ENCODE assay signal across 9 mouse cellular contexts in genomic region chr7:142430160-142430678, GRCm38 (mm10). TPM values are rescaled to one million over a fixed set of nuclear protein-coding genes. Genes with fewer than 3 reads are reported as not detected.
DNase-seq lines count a peak whose midpoint lies in the region; ATAC-seq and TF ChIP-seq lines count a peak whose summit lies in the region.
"Had no signal": no experiment of that assay in that cellular context is flagged by ENCODE, and none has a peak within 500 bp of the region (broad histone marks: within the 10 kb centered on the region; RNA-seq: fewer than 3 reads in every experiment).

No protein-coding gene starts in this region.

- peak overlapping the region; percentile 23 for H3K27ac ChIP-seq in intestine, embryonic 14.5 days (ENCODE audit: low read depth)
- H3K27ac ChIP-seq in intestine, postnatal 0 days (ENCODE audit: low read depth, low read length): no peak overlapping the region
- H3K27ac ChIP-seq in embryonic facial prominence, embryonic 10.5 days (replicated peaks): peak overlapping the region; percentile 36
- H3K27ac ChIP-seq in heart, embryonic 15.5 days: peak overlapping the region; percentile 64
- H3K27ac ChIP-seq in limb, embryonic 11.5 days (replicated peaks; ENCODE audit: low read depth, low read length): no peak overlapping the region
- H3K27ac ChIP-seq in neural tube, embryonic 15.5 days (replicated peaks): peak overlapping the region; percentile 52

- no peaks in the 10 kb centered on the region for H3K27me3 ChIP-seq in intestine, embryonic 14.5 days (replicated peaks; ENCODE audit: control insufficient read depth, insufficient read depth, low read length)
- H3K27me3 ChIP-seq in intestine, postnatal 0 days (replicated peaks; ENCODE audit: control insufficient read depth, insufficient read depth, low read length): no peaks in the 10 kb centered on the region
- H3K27me3 ChIP-seq in embryonic facial prominence, embryonic 10.5 days (replicated peaks; ENCODE audit: low read depth, poor library complexity, severe bottlenecking): no peaks in the 10 kb centered on the region; the same call in 1 of the 2 replicates
- no peaks in the 10 kb centered on the region for H3K27me3 ChIP-seq in heart, embryonic 15.5 days
- no peaks in the 10 kb centered on the region for H3K27me3 ChIP-seq in limb, embryonic 11.5 days (ENCODE audit: control insufficient read depth, insufficient read depth, low read length)
- no peaks in the 10 kb centered on the region for H3K27me3 ChIP-seq in neural tube, embryonic 15.5 days (replicated peaks)

- ATAC-seq in intestine, embryonic 14.5 days (replicated peaks; ENCODE audit: low FRiP score, low TSS enrichment, low read depth): no peak
- no peak for ATAC-seq in intestine, postnatal 0 days
- peak; percentile 48; the same call in 1 of the 2 replicates for ATAC-seq in heart, embryonic 15.5 days (replicated peaks; ENCODE audit: insufficient number of reproducible peaks, insufficient read depth, low FRiP score, low read depth)
- no peak for ATAC-seq in limb, embryonic 11.5 days (ENCODE audit: insufficient number of reproducible peaks, low FRiP score, low TSS enrichment, low read depth)
- peak; percentile 57; the same call in 1 of the 2 replicates for ATAC-seq in neural tube, embryonic 15.5 days (ENCODE audit: low FRiP score)
- ATAC-seq in CD4-positive, CD25-positive, alpha-beta regulatory T cell, adult 4 months: no peak

- no peak for TF ChIP-seq CTCF in intestine, postnatal 0 days (IDR thresholded peaks at IDR 0.05; ENCODE audit: low read depth)

- H3K4me3 ChIP-seq in intestine, embryonic 14.5 days (ENCODE audit: low read depth, low read length): no peak overlapping the region
- no peak overlapping the region for H3K4me3 ChIP-seq in intestine, postnatal 0 days (ENCODE audit: low read depth, low read length)
- no peak overlapping the region for H3K4me3 ChIP-seq in embryonic facial prominence, embryonic 10.5 days
- H3K4me3 ChIP-seq in heart, embryonic 15.5 days: no peak overlapping the region
- no peak overlapping the region for H3K4me3 ChIP-seq in limb, embryonic 11.5 days (ENCODE audit: low read depth, low read length)
- H3K4me3 ChIP-seq in neural tube, embryonic 15.5 days (replicated peaks): no peak overlapping the region

- no peak overlapping the region for H3K4me2 ChIP-seq in intestine, embryonic 14.5 days (ENCODE audit: low read length)
- H3K4me2 ChIP-seq in intestine, postnatal 0 days (replicated peaks; ENCODE audit: low read depth): no peak overlapping the region
- H3K4me2 ChIP-seq in heart, embryonic 15.5 days: no peak overlapping the region; the same call in 1 of the 2 replicates
- H3K4me2 ChIP-seq in limb, embryonic 11.5 days (ENCODE audit: low read depth, severe bottlenecking): no peak overlapping the region
- no peak overlapping the region; the same call in 1 of the 2 replicates for H3K4me2 ChIP-seq in neural tube, embryonic 15.5 days

- peaks cover 25% of the 10 kb centered on the region for H3K4me1 ChIP-seq in intestine, embryonic 14.5 days (replicated peaks; ENCODE audit: control insufficient read depth, insufficient read depth, low read length)
- peaks cover 5% of the 10 kb centered on the region for H3K4me1 ChIP-seq in intestine, postnatal 0 days (replicated peaks; ENCODE audit: control insufficient read depth, insufficient read depth, low read length)
- H3K4me1 ChIP-seq in embryonic facial prominence, embryonic 10.5 days: peaks cover 39% of the 10 kb centered on the region
- peaks cover 36% of the 10 kb centered on the region for H3K4me1 ChIP-seq in heart, embryonic 15.5 days (replicated peaks)
- H3K4me1 ChIP-seq in limb, embryonic 11.5 days (ENCODE audit: control insufficient read depth, insufficient read depth, low read length): peaks cover 3% of the 10 kb centered on the region; the same call in 1 of the 2 replicates
- peaks cover 16% of the 10 kb centered on the region for H3K4me1 ChIP-seq in neural tube, embryonic 15.5 days

- no peak overlapping the region for H3K9ac ChIP-seq in intestine, embryonic 14.5 days (ENCODE audit: low read length)
- no peak overlapping the region for H3K9ac ChIP-seq in intestine, postnatal 0 days (ENCODE audit: low read depth, low read length)
- no peak overlapping the region for H3K9ac ChIP-seq in heart, embryonic 15.5 days
- no peak overlapping the region for H3K9ac ChIP-seq in limb, embryonic 11.5 days (ENCODE audit: low read length)
- H3K9ac ChIP-seq in neural tube, embryonic 15.5 days (replicated peaks): no peak overlapping the region

- no peaks in the 10 kb centered on the region for H3K36me3 ChIP-seq in intestine, embryonic 14.5 days (ENCODE audit: control insufficient read depth, insufficient read depth, low read length)
- no peaks in the 10 kb centered on the region for H3K36me3 ChIP-seq in intestine, postnatal 0 days (ENCODE audit: control insufficient read depth, insufficient read depth)
- H3K36me3 ChIP-seq in embryonic facial prominence, embryonic 10.5 days (replicated peaks): no peaks in the 10 kb centered on the region
- no peaks in the 10 kb centered on the region for H3K36me3 ChIP-seq in heart, embryonic 15.5 days
- no peaks in the 10 kb centered on the region for H3K36me3 ChIP-seq in limb, embryonic 11.5 days (ENCODE audit: control insufficient read depth, insufficient read depth, low read length)
- no peaks in the 10 kb centered on the region for H3K36me3 ChIP-seq in neural tube, embryonic 15.5 days

- no peak for DNase-seq in intestine, embryonic 14.5 days (ENCODE audit: low spot score)
- no peak for DNase-seq in embryonic facial prominence, embryonic 10.5 days (ENCODE audit: low spot score)
- peak; percentile 26 for DNase-seq in limb, embryonic 11.5 days (ENCODE audit: low spot score)
- DNase-seq in adrenal gland, postnatal 4 days (ENCODE audit: low spot score in 2 of 2): no peak

- H3K9me3 ChIP-seq in intestine, embryonic 14.5 days (ENCODE audit: control insufficient read depth, low read length): no peaks in the 10 kb centered on the region
- H3K9me3 ChIP-seq in intestine, postnatal 0 days (ENCODE audit: control insufficient read depth): no peaks in the 10 kb centered on the region
- H3K9me3 ChIP-seq in embryonic facial prominence, embryonic 10.5 days: no peaks in the 10 kb centered on the region
- H3K9me3 ChIP-seq in heart, embryonic 15.5 days (replicated peaks): no peaks in the 10 kb centered on the region
- H3K9me3 ChIP-seq in limb, embryonic 11.5 days (ENCODE audit: control insufficient read depth, low read length): no peaks in the 10 kb centered on the region
- H3K9me3 ChIP-seq in neural tube, embryonic 15.5 days (replicated peaks): no peaks in the 10 kb centered on the region

- WGBS in intestine, embryonic 14.5 days: 46% methylated on average over 12 of the region's 12 CpGs
- WGBS in intestine, postnatal 0 days: 49% methylated on average over 12 of the region's 12 CpGs
- 78% methylated on average over 12 of the region's 12 CpGs for WGBS in embryonic facial prominence, embryonic 10.5 days
- WGBS in heart, embryonic 15.5 days: 21% methylated on average over 12 of the region's 12 CpGs
- WGBS in limb, embryonic 11.5 days: 78% methylated on average over 12 of the region's 12 CpGs
- 30% methylated on average over 12 of the region's 12 CpGs for WGBS in neural tube, embryonic 15.5 days

RNA-seq across cellular contexts. Expression of gene Syt8, which starts 4.4 kb away (rescaled TPM):
- 1.6 and 3.8 TPM in 2 replicates for polyA plus RNA-seq in intestine, embryonic 14.5 days (2014; fragmentation: Nextera tagmentation; extraction: Ambion mirVana)
- polyA plus RNA-seq in intestine, postnatal 0 days (2015; fragmentation: Nextera tagmentation; extraction: Ambion mirVana): 0.60 and 1.3 TPM in 2 replicates
- not detected in 2 replicates for polyA plus RNA-seq in embryonic facial prominence, embryonic 10.5 days (2016; fragmentation: Nextera tagmentation; extraction: Ambion mirVana)
- polyA plus RNA-seq in heart, embryonic 15.5 days (2015; fragmentation: Nextera tagmentation; extraction: Ambion mirVana): 0.48 and 1.7 TPM in 2 replicates
- polyA plus RNA-seq in limb, embryonic 11.5 days (2014; fragmentation: Nextera tagmentation; extraction: Ambion mirVana): 0.62 TPM in 1 of 2 replicates, not detected in the other
- 0.14 TPM in 1 of 2 replicates, not detected in the other for polyA plus RNA-seq in neural tube, embryonic 15.5 days (2015; fragmentation: Nextera tagmentation; extraction: Ambion mirVana)
- not detected for polyA plus RNA-seq in CD4-positive, CD25-positive, alpha-beta regulatory T cell, adult 4 months (2017; shearing (Covaris generic))
- total RNA-seq in adrenal gland, postnatal 4 days (2021): not detected

RNA-seq across cellular contexts. Expression of gene Tnni2, which starts 11.4 kb away (rescaled TPM):
- 1.7 and 3.2 TPM in 2 replicates for polyA plus RNA-seq in intestine, embryonic 14.5 days (2014; fragmentation: Nextera tagmentation; extraction: Ambion mirVana)
- polyA plus RNA-seq in intestine, postnatal 0 days (2015; fragmentation: Nextera tagmentation; extraction: Ambion mirVana): 1.9 and 2.4 TPM in 2 replicates
- polyA plus RNA-seq in embryonic facial prominence, embryonic 10.5 days (2016; fragmentation: Nextera tagmentation; extraction: Ambion mirVana): 1.7 and 2.5 TPM in 2 replicates
- 16.8 and 16.9 TPM in 2 replicates for polyA plus RNA-seq in heart, embryonic 15.5 days (2015; fragmentation: Nextera tagmentation; extraction: Ambion mirVana)
- 7.0 and 10.3 TPM in 2 replicates for polyA plus RNA-seq in limb, embryonic 11.5 days (2014; fragmentation: Nextera tagmentation; extraction: Ambion mirVana)
- 16.4 and 24.8 TPM in 2 replicates for polyA plus RNA-seq in neural tube, embryonic 15.5 days (2015; fragmentation: Nextera tagmentation; extraction: Ambion mirVana)
- polyA plus RNA-seq in CD4-positive, CD25-positive, alpha-beta regulatory T cell, adult 4 months (2017; shearing (Covaris generic)): not detected
- total RNA-seq in adrenal gland, postnatal 4 days (2021): 100 to 1,000 TPM in 1 of 2 experiments, 10 to 100 TPM in 1; 79.5 to 219 TPM

RNA-seq across cellular contexts. Expression of gene Lsp1, which starts 30.4 kb away (rescaled TPM):
- polyA plus RNA-seq in intestine, embryonic 14.5 days (2014; fragmentation: Nextera tagmentation; extraction: Ambion mirVana): 145 and 153 TPM in 2 replicates
- 55.2 and 61.8 TPM in 2 replicates for polyA plus RNA-seq in intestine, postnatal 0 days (2015; fragmentation: Nextera tagmentation; extraction: Ambion mirVana)
- polyA plus RNA-seq in embryonic facial prominence, embryonic 10.5 days (2016; fragmentation: Nextera tagmentation; extraction: Ambion mirVana): 20.9 and 21.4 TPM in 2 replicates
- polyA plus RNA-seq in heart, embryonic 15.5 days (2015; fragmentation: Nextera tagmentation; extraction: Ambion mirVana): 49.6 and 83.5 TPM in 2 replicates
- 22.8 and 23.3 TPM in 2 replicates for polyA plus RNA-seq in limb, embryonic 11.5 days (2014; fragmentation: Nextera tagmentation; extraction: Ambion mirVana)
- polyA plus RNA-seq in neural tube, embryonic 15.5 days (2015; fragmentation: Nextera tagmentation; extraction: Ambion mirVana): 6.9 and 58.6 TPM in 2 replicates
- polyA plus RNA-seq in CD4-positive, CD25-positive, alpha-beta regulatory T cell, adult 4 months (2017; shearing (Covaris generic)): 1,000 to 10,000 TPM; 1,098 to 1,582 TPM
- total RNA-seq in adrenal gland, postnatal 4 days (2021): 10 to 100 TPM; 25.1 to 43.0 TPM

RNA-seq across cellular contexts. Expression of gene Ctsd, which starts 42.4 kb away (rescaled TPM):
- 245 and 248 TPM in 2 replicates for polyA plus RNA-seq in intestine, embryonic 14.5 days (2014; fragmentation: Nextera tagmentation; extraction: Ambion mirVana)
- polyA plus RNA-seq in intestine, postnatal 0 days (2015; fragmentation: Nextera tagmentation; extraction: Ambion mirVana): 479 and 496 TPM in 2 replicates
- polyA plus RNA-seq in embryonic facial prominence, embryonic 10.5 days (2016; fragmentation: Nextera tagmentation; extraction: Ambion mirVana): 151 and 158 TPM in 2 replicates
- polyA plus RNA-seq in heart, embryonic 15.5 days (2015; fragmentation: Nextera tagmentation; extraction: Ambion mirVana): 389 and 487 TPM in 2 replicates
- polyA plus RNA-seq in limb, embryonic 11.5 days (2014; fragmentation: Nextera tagmentation; extraction: Ambion mirVana): 133 and 139 TPM in 2 replicates
- polyA plus RNA-seq in neural tube, embryonic 15.5 days (2015; fragmentation: Nextera tagmentation; extraction: Ambion mirVana): 304 and 310 TPM in 2 replicates
- polyA plus RNA-seq in CD4-positive, CD25-positive, alpha-beta regulatory T cell, adult 4 months (2017; shearing (Covaris generic)): 100 to 1,000 TPM; 277 to 325 TPM
- 100 to 1,000 TPM; 536 to 544 TPM for total RNA-seq in adrenal gland, postnatal 4 days (2021)

RNA-seq across cellular contexts. Expression of gene Gm49369, which starts 47.8 kb away (rescaled TPM):
- 0.54 TPM in 1 of 2 replicates, not detected in the other for polyA plus RNA-seq in intestine, embryonic 14.5 days (2014; fragmentation: Nextera tagmentation; extraction: Ambion mirVana)
- polyA plus RNA-seq in intestine, postnatal 0 days (2015; fragmentation: Nextera tagmentation; extraction: Ambion mirVana): not detected in 2 replicates
- not detected in 2 replicates for polyA plus RNA-seq in embryonic facial prominence, embryonic 10.5 days (2016; fragmentation: Nextera tagmentation; extraction: Ambion mirVana)
- polyA plus RNA-seq in heart, embryonic 15.5 days (2015; fragmentation: Nextera tagmentation; extraction: Ambion mirVana): 1.2 TPM in 1 of 2 replicates, not detected in the other
- 0.79 TPM in 1 of 2 replicates, not detected in the other for polyA plus RNA-seq in limb, embryonic 11.5 days (2014; fragmentation: Nextera tagmentation; extraction: Ambion mirVana)
- polyA plus RNA-seq in neural tube, embryonic 15.5 days (2015; fragmentation: Nextera tagmentation; extraction: Ambion mirVana): not detected in 2 replicates
- not detected for polyA plus RNA-seq in CD4-positive, CD25-positive, alpha-beta regulatory T cell, adult 4 months (2017; shearing (Covaris generic))
- total RNA-seq in adrenal gland, postnatal 4 days (2021): 1 to 10 TPM in 1 of 2 experiments, under 1 TPM in 1; 0.48 to 4.3 TPM
- polyA plus RNA-seq: spleen, adult 2 months had no signal

Comparison
In these comparisons a context has a peak if more than half of its experiments do, and no peak if none do; other contexts are left out.
1. H3K27ac ChIP-seq: peak in intestine, embryonic 14.5 days (single experiment), embryonic facial prominence, embryonic 10.5 days (single experiment), heart, embryonic 15.5 days (single experiment) and neural tube, embryonic 15.5 days (single experiment); none in intestine, postnatal 0 days (single experiment) and limb, embryonic 11.5 days (single experiment).
2. ATAC-seq: peak in heart, embryonic 15.5 days (single experiment) and neural tube, embryonic 15.5 days (single experiment); none in intestine, embryonic 14.5 days (single experiment), intestine, postnatal 0 days (single experiment), limb, embryonic 11.5 days (single experiment) and CD4-positive, CD25-positive, alpha-beta regulatory T cell, adult 4 months (single experiment).